Mouse (Mus musculus): Measurements from ENCODE around the gene Itgad.

DNA sequence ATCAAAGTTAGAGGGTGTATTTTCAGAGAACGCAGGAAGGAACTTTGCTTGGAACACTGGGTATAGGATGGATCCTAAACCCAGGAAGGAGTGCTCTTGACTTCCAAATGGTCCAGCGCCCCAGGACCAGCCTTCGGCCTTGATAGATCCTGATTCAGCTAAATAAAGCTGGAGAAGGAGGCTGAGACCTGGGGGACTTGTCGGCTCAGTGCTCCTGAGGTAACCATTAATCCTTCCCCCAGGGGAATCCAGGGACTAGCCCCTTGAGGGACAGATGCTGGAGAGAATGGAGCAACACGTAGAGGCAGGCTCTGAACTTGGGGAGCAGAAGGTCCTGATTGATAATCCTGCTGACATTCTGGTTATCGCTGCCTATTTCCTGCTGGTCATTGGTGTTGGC lies 111.2 kb downstream of the Itgad start, which contains the start of gene Slc5a2:
- no peak for TF ChIP-seq CTCF (IDR thresholded peaks at IDR 0.05 in 2 of 3, conservative IDR thresholded peaks at IDR 0.05 in 1 of 3; ENCODE audit: control insufficient read depth in 1 of 3, insufficient read depth in 1 of 3, low read depth in 2 of 3, low read length in 3 of 3, poor library complexity in 1 of 3, severe bottlenecking in 1 of 3)
- no peak for TF ChIP-seq GATA1 (IDR thresholded peaks at IDR 0.05; ENCODE audit: low read depth, low read length)
- no peak for TF ChIP-seq BHLHE40 (IDR thresholded peaks at IDR 0.05; ENCODE audit: borderline replicate concordance, low read depth, low read length)
- TF ChIP-seq POLR2A (IDR thresholded peaks at IDR 0.05; ENCODE audit: control insufficient read depth in 1 of 2, insufficient read depth in 1 of 2, low read depth in 1 of 2, low read length in 2 of 2, poor library complexity in 1 of 2) = no peak
- TF ChIP-seq EP300 (IDR thresholded peaks at IDR 0.05; ENCODE audit: low read depth in 1 of 2, low read length in 2 of 2) = no peak
- TF ChIP-seq HCFC1 (IDR thresholded peaks at IDR 0.05; ENCODE audit: low read depth, low read length) = no peak
- TF ChIP-seq ZKSCAN1 (IDR thresholded peaks at IDR 0.05; ENCODE audit: low read depth, low read length) = no peak

Measured in MEL (cell line).